Mouse (Mus musculus): Measurements from ENCODE around the gene 4921536K21Rik. TPM values are rescaled to one million over a fixed set of nuclear protein-coding genes. Genes with fewer than 3 reads are reported as not detected.
A peak's percentile ranks its signal among the peaks of the same experiment; 100 is the strongest.
"Not testable (repeated sequence)": the region's sequence is repeated elsewhere in the genome, so short reads cannot be mapped to it uniquely, and the experiment has no call there.

Gene 4921536K21Rik
- polyA plus RNA-seq, 1 experiment from 2014 or later: not detected

GRCm38 (mm10) chr11:3912100-3912874, 17.4 kb upstream of the 4921536K21Rik start:
- no peak overlapping the region for H3K27ac ChIP-seq (ENCODE audit: low read depth)
- 34% methylated on average over 19 of the region's 19 CpGs for WGBS (ENCODE audit: insufficient replicate concordance)
- H3K9ac ChIP-seq (replicated peaks): no peak overlapping the region
- ATAC-seq: no peak
- H3K27me3 ChIP-seq (ENCODE audit: insufficient read depth, low read length): peaks cover 26% of the 10 kb centered on the region
- H3K9me3 ChIP-seq (ENCODE audit: low read length): no peaks in the 10 kb centered on the region
- peak overlapping the region; percentile 59; the same call in 1 of the 2 replicates for H3K4me3 ChIP-seq (ENCODE audit: low read depth, low read length)
- TF ChIP-seq CTCF (IDR thresholded peaks at IDR 0.05; ENCODE audit: low read depth) (no peak), EP300 (IDR thresholded peaks at IDR 0.05; ENCODE audit: low read depth) (no peak)
- no peak for DNase-seq
- no peaks in the 10 kb centered on the region for H3K36me3 ChIP-seq (replicated peaks; ENCODE audit: insufficient read depth, low read length)
- H3K4me2 ChIP-seq (ENCODE audit: low read depth, low read length): peak overlapping the region; percentile 84; the same call in 1 of the 2 replicates
- peaks cover 17% of the 10 kb centered on the region for H3K4me1 ChIP-seq (ENCODE audit: insufficient read depth)

DNA sequence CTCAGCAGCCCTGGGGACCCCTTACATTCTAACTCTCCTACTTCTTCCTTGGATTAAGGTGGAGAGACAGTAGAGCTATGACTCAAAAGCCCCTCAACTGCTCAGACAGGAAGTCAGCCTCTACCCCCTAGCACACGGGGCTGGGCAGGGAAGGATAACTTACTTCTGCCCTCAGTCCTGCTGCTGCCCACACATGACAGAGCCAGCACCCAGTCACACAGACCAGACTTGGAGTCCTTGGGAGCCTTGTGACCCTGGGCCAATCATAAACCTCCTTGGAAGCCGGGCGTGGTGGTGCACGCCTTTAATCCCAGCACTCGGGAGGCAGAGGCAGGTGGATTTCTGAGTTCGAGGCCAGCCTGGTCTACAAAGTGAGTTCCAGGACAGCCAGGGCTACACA, 16.5 kb upstream of the 4921536K21Rik start:
- H3K9me3 ChIP-seq (ENCODE audit: low read length); H3K4me2 ChIP-seq (ENCODE audit: low read depth, low read length); ATAC-seq; H3K27ac ChIP-seq (ENCODE audit: low read depth); DNase-seq; H3K9ac ChIP-seq (replicated peaks); H3K36me3 ChIP-seq (replicated peaks; ENCODE audit: insufficient read depth, low read length); H3K4me3 ChIP-seq (ENCODE audit: low read depth, low read length): not testable (repeated sequence)
- Histone ChIP-seq H3K4me1 (ENCODE audit: insufficient read depth) (peaks cover 17% of the 10 kb centered on the region), H3K27me3 (ENCODE audit: insufficient read depth, low read length) (peaks cover 26% of the 10 kb centered on the region)
- WGBS (ENCODE audit: insufficient replicate concordance): 80% methylated on average over 5 of the region's 6 CpGs

GRCm38 (mm10) chr11:3910513-3911310, 15.8 kb upstream of the 4921536K21Rik start:
- 56% methylated on average over 5 of the region's 5 CpGs for WGBS (ENCODE audit: insufficient replicate concordance)
- Histone ChIP-seq H3K4me2 (ENCODE audit: low read depth, low read length) (no peak overlapping the region), H3K4me1 (ENCODE audit: insufficient read depth) (peaks cover 17% of the 10 kb centered on the region), H3K4me3 (ENCODE audit: low read depth, low read length) (no peak overlapping the region), H3K9ac (replicated peaks) (no peak overlapping the region), H3K36me3 (replicated peaks; ENCODE audit: insufficient read depth, low read length) (no peaks in the 10 kb centered on the region), H3K9me3 (ENCODE audit: low read length) (no peaks in the 10 kb centered on the region), H3K27me3 (ENCODE audit: insufficient read depth, low read length) (peaks cover 26% of the 10 kb centered on the region), H3K27ac (ENCODE audit: low read depth) (no peak overlapping the region)
- ATAC-seq (no peak), DNase-seq (no peak)
- TF ChIP-seq CTCF (IDR thresholded peaks at IDR 0.05; ENCODE audit: low read depth) (no peak), EP300 (IDR thresholded peaks at IDR 0.05; ENCODE audit: low read depth) (no peak)

GRCm38 (mm10) chr11:3909236-3909635, 14.3 kb upstream of the 4921536K21Rik start:
- no peaks in the 10 kb centered on the region for H3K36me3 ChIP-seq (replicated peaks; ENCODE audit: insufficient read depth, low read length)
- H3K27me3 ChIP-seq (ENCODE audit: insufficient read depth, low read length): peaks cover 25% of the 10 kb centered on the region
- no peak overlapping the region for H3K4me2 ChIP-seq (ENCODE audit: low read depth, low read length)
- 77% methylated on average over 4 of the region's 4 CpGs for WGBS (ENCODE audit: insufficient replicate concordance)
- H3K9me3 ChIP-seq (ENCODE audit: low read length): no peaks in the 10 kb centered on the region
- no peak for TF ChIP-seq CTCF (IDR thresholded peaks at IDR 0.05; ENCODE audit: low read depth)
- no peak for TF ChIP-seq EP300 (IDR thresholded peaks at IDR 0.05; ENCODE audit: low read depth)
- no peak overlapping the region for H3K27ac ChIP-seq (ENCODE audit: low read depth)
- ATAC-seq (no peak), DNase-seq (no peak)
- no peak overlapping the region for H3K4me3 ChIP-seq (ENCODE audit: low read depth, low read length)
- H3K4me1 ChIP-seq (ENCODE audit: insufficient read depth): peaks cover 16% of the 10 kb centered on the region
- H3K9ac ChIP-seq (replicated peaks): no peak overlapping the region

- no peak for DNase-seq
- Histone ChIP-seq H3K9me3 (ENCODE audit: low read length) (no peaks in the 10 kb centered on the region), H3K27me3 (ENCODE audit: insufficient read depth, low read length) (no peaks in the 10 kb centered on the region; the same call in 1 of the 2 replicates), H3K4me2 (ENCODE audit: low read depth, low read length) (no peak overlapping the region), H3K36me3 (replicated peaks; ENCODE audit: insufficient read depth, low read length) (no peaks in the 10 kb centered on the region), H3K4me3 (ENCODE audit: low read depth, low read length) (no peak overlapping the region), H3K4me1 (ENCODE audit: insufficient read depth) (no peaks in the 10 kb centered on the region), H3K27ac (ENCODE audit: low read depth) (no peak overlapping the region), H3K9ac (replicated peaks) (no peak overlapping the region)
- no peak for ATAC-seq
- WGBS (ENCODE audit: insufficient replicate concordance): 73% methylated on average over 1 of the region's 1 CpGs
- TF ChIP-seq CTCF (IDR thresholded peaks at IDR 0.05; ENCODE audit: low read depth) (no peak), EP300 (IDR thresholded peaks at IDR 0.05; ENCODE audit: low read depth) (no peak)
Observed at GRCm38 (mm10) chr11:3905446-3905845, 10.5 kb upstream of the 4921536K21Rik start.

DNA sequence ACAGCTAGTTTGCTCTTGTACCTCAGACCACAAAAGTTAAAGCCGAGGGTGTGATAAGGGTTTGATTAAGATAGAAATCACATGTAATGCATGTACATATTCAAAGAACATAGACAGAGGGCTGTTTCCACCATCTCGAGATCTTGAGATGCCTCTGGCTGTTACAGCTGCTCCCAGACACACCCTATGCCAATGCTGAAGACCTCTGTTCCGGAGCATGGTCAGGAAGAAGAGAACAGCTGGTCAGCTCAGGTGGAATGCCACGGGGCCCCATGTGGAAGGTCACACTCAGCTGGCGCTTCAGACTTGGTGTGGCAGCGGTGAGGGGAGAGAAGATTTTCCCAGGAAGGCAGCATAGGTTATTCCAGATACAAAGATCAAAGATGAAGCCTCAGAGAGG, 9.8 kb upstream of the 4921536K21Rik start:
- no peak for TF ChIP-seq EP300 (IDR thresholded peaks at IDR 0.05; ENCODE audit: low read depth)
- TF ChIP-seq CTCF (IDR thresholded peaks at IDR 0.05; ENCODE audit: low read depth): no peak
- no peaks in the 10 kb centered on the region; the same call in 1 of the 2 replicates for H3K27me3 ChIP-seq (ENCODE audit: insufficient read depth, low read length)
- H3K4me3 ChIP-seq (ENCODE audit: low read depth, low read length): no peak overlapping the region
- H3K9me3 ChIP-seq (ENCODE audit: low read length): no peaks in the 10 kb centered on the region
- H3K4me1 ChIP-seq (ENCODE audit: insufficient read depth): no peaks in the 10 kb centered on the region
- no peaks in the 10 kb centered on the region for H3K36me3 ChIP-seq (replicated peaks; ENCODE audit: insufficient read depth, low read length)
- no peak for ATAC-seq
- 64% methylated on average over 6 of the region's 6 CpGs for WGBS (ENCODE audit: insufficient replicate concordance)
- DNase-seq: no peak
- no peak overlapping the region for H3K27ac ChIP-seq (ENCODE audit: low read depth)
- no peak overlapping the region for H3K4me2 ChIP-seq (ENCODE audit: low read depth, low read length)
- no peak overlapping the region for H3K9ac ChIP-seq (replicated peaks)
